Mouse (Mus musculus): ENCODE measurements around the gene Rock2. TPM values are rescaled to one million over a fixed set of nuclear protein-coding genes. Genes with fewer than 3 reads are reported as not detected.

The Rock2 gene
- polyA plus RNA-seq, 1 experiment from 2014 or later: 19.7 TPM

GRCm38 (mm10) chr12:16893656-16894395 is 869 bp upstream of the Rock2 start:
- Histone ChIP-seq H3K36me3 (no peaks in the 10 kb centered on the region), H3K27ac (peak overlapping the region; percentile 97), H3K9ac (peak overlapping the region; percentile 93), H3K4me3 (replicated peaks) (peak overlapping the region; percentile 91), H3K9me3 (no peaks in the 10 kb centered on the region), H3K27me3 (replicated peaks) (no peaks in the 10 kb centered on the region), H3K4me2 (replicated peaks) (peak overlapping the region; percentile 82), H3K4me1 (replicated peaks) (peaks cover 13% of the 10 kb centered on the region; the same call in 1 of the 2 replicates)
- WGBS: 1% methylated on average over 18 of the region's 18 CpGs
- peak; percentile 55 for ATAC-seq

- Histone ChIP-seq H3K4me2 (replicated peaks) (peak overlapping the region; percentile 82), H3K9ac (peak overlapping the region; percentile 93), H3K4me3 (replicated peaks) (peak overlapping the region; percentile 91), H3K27ac (peak overlapping the region; percentile 97), H3K9me3 (no peaks in the 10 kb centered on the region), H3K36me3 (no peaks in the 10 kb centered on the region), H3K4me1 (replicated peaks) (peaks cover 13% of the 10 kb centered on the region; the same call in 1 of the 2 replicates), H3K27me3 (replicated peaks) (no peaks in the 10 kb centered on the region)
- under 1% methylated on average over 41 of the region's 41 CpGs for WGBS
- peak; percentile 35 for ATAC-seq
Measured at GRCm38 (mm10) chr12:16895221-16895928, 680 bp downstream of the Rock2 start.

GRCm38 (mm10) chr12:16896073-16896789 is 1.5 kb downstream of the Rock2 start:
- Histone ChIP-seq H3K27ac (0 out of 2 replicates have a peak overlapping the region, but pooled peaks have one; percentile 97), H3K36me3 (no peaks in the 10 kb centered on the region), H3K9ac (peak overlapping the region; percentile 93), H3K4me1 (replicated peaks) (peaks cover 19% of the 10 kb centered on the region; the same call in 1 of the 2 replicates), H3K9me3 (no peaks in the 10 kb centered on the region), H3K4me3 (replicated peaks) (peak overlapping the region; percentile 91), H3K4me2 (replicated peaks) (peak overlapping the region; percentile 82), H3K27me3 (replicated peaks) (no peaks in the 10 kb centered on the region)
- 6% methylated on average over 8 of the region's 8 CpGs for WGBS
- ATAC-seq: no peak

- Histone ChIP-seq H3K27ac (no peak overlapping the region), H3K4me2 (replicated peaks) (peak overlapping the region; percentile 82; the same call in 1 of the 2 replicates), H3K4me3 (replicated peaks) (no peak overlapping the region), H3K9me3 (no peaks in the 10 kb centered on the region), H3K27me3 (replicated peaks) (no peaks in the 10 kb centered on the region), H3K9ac (no peak overlapping the region), H3K36me3 (no peaks in the 10 kb centered on the region), H3K4me1 (replicated peaks) (peaks cover 19% of the 10 kb centered on the region; the same call in 1 of the 2 replicates)
- WGBS: 62% methylated on average over 2 of the region's 2 CpGs
- no peak for ATAC-seq
Measured at GRCm38 (mm10) chr12:16897225-16897624, 2.5 kb downstream of the Rock2 start.

GRCm38 (mm10) chr12:16898221-16898620 is 3.5 kb downstream of the Rock2 start:
- Histone ChIP-seq H3K4me2 (replicated peaks) (no peak overlapping the region), H3K36me3 (no peaks in the 10 kb centered on the region), H3K4me1 (replicated peaks) (peaks cover 19% of the 10 kb centered on the region; the same call in 1 of the 2 replicates), H3K4me3 (replicated peaks) (no peak overlapping the region), H3K27me3 (replicated peaks) (no peaks in the 10 kb centered on the region), H3K27ac (no peak overlapping the region), H3K9ac (no peak overlapping the region), H3K9me3 (no peaks in the 10 kb centered on the region)
- no peak for ATAC-seq
- 41% methylated on average over 2 of the region's 2 CpGs for WGBS

GRCm38 (mm10) chr12:16898790-16899189 is 4.1 kb downstream of the Rock2 start:
- no peak for ATAC-seq
- Histone ChIP-seq H3K4me1 (replicated peaks) (peaks cover 15% of the 10 kb centered on the region; the same call in 1 of the 2 replicates), H3K36me3 (no peaks in the 10 kb centered on the region), H3K4me3 (replicated peaks) (no peak overlapping the region), H3K27me3 (replicated peaks) (no peaks in the 10 kb centered on the region), H3K27ac (no peak overlapping the region), H3K4me2 (replicated peaks) (no peak overlapping the region), H3K9ac (no peak overlapping the region), H3K9me3 (no peaks in the 10 kb centered on the region)

GRCm38 (mm10) chr12:16900625-16901222 is 6.0 kb downstream of the Rock2 start:
- no peak overlapping the region for H3K4me3 ChIP-seq (replicated peaks)
- H3K9me3 ChIP-seq: no peaks in the 10 kb centered on the region
- no peak overlapping the region for H3K4me2 ChIP-seq (replicated peaks)
- H3K27ac ChIP-seq: no peak overlapping the region
- ATAC-seq: peak; percentile 79
- H3K9ac ChIP-seq: no peak overlapping the region
- H3K36me3 ChIP-seq: no peaks in the 10 kb centered on the region
- no peaks in the 10 kb centered on the region for H3K27me3 ChIP-seq (replicated peaks)
- H3K4me1 ChIP-seq (replicated peaks): peaks cover 13% of the 10 kb centered on the region; the same call in 1 of the 2 replicates
- WGBS: 23% methylated on average over 3 of the region's 3 CpGs

- Histone ChIP-seq H3K9me3 (no peaks in the 10 kb centered on the region), H3K9ac (no peak overlapping the region), H3K27me3 (replicated peaks) (no peaks in the 10 kb centered on the region), H3K4me3 (replicated peaks) (no peak overlapping the region), H3K36me3 (no peaks in the 10 kb centered on the region), H3K4me2 (replicated peaks) (no peak overlapping the region), H3K27ac (no peak overlapping the region), H3K4me1 (replicated peaks) (0 out of 2 replicates have a peak, but pooled peaks cover 6% of the 10 kb centered on the region)
- WGBS: 54% methylated on average over 2 of the region's 2 CpGs
- ATAC-seq: no peak
Measured at GRCm38 (mm10) chr12:16903949-16904635, 9.4 kb downstream of the Rock2 start.

GRCm38 (mm10) chr12:16907282-16907846 is 12.7 kb downstream of the Rock2 start:
- H3K9me3 ChIP-seq: no peaks in the 10 kb centered on the region
- 88% methylated on average over 1 of the region's 1 CpGs for WGBS
- H3K27me3 ChIP-seq (replicated peaks): no peaks in the 10 kb centered on the region
- no peak overlapping the region for H3K4me2 ChIP-seq (replicated peaks)
- no peak overlapping the region for H3K27ac ChIP-seq
- no peak overlapping the region for H3K9ac ChIP-seq
- no peak for ATAC-seq
- no peaks in the 10 kb centered on the region for H3K4me1 ChIP-seq (replicated peaks)
- H3K4me3 ChIP-seq (replicated peaks): no peak overlapping the region
- H3K36me3 ChIP-seq: no peaks in the 10 kb centered on the region

GRCm38 (mm10) chr12:16907953-16908648 is 13.4 kb downstream of the Rock2 start:
- H3K27ac ChIP-seq: no peak overlapping the region
- H3K27me3 ChIP-seq (replicated peaks): no peaks in the 10 kb centered on the region
- no peak for ATAC-seq
- H3K36me3 ChIP-seq: no peaks in the 10 kb centered on the region
- WGBS: 92% methylated on average over 1 of the region's 1 CpGs
- no peaks in the 10 kb centered on the region for H3K4me1 ChIP-seq (replicated peaks)
- no peak overlapping the region for H3K4me3 ChIP-seq (replicated peaks)
- no peaks in the 10 kb centered on the region for H3K9me3 ChIP-seq
- no peak overlapping the region for H3K4me2 ChIP-seq (replicated peaks)
- H3K9ac ChIP-seq: no peak overlapping the region

GRCm38 (mm10) chr12:16911524-16911923 is 16.8 kb downstream of the Rock2 start:
- WGBS: 61% methylated on average over 2 of the region's 3 CpGs
- Histone ChIP-seq H3K9me3 (no peaks in the 10 kb centered on the region), H3K27me3 (replicated peaks) (no peaks in the 10 kb centered on the region), H3K4me2 (replicated peaks) (no peak overlapping the region), H3K9ac (no peak overlapping the region), H3K4me3 (replicated peaks) (no peak overlapping the region), H3K4me1 (replicated peaks) (no peaks in the 10 kb centered on the region), H3K27ac (no peak overlapping the region), H3K36me3 (no peaks in the 10 kb centered on the region)
- ATAC-seq: no peak

Measured in intestine, embryonic 15.5 days (tissue).